Mouse (Mus musculus): ENCODE measurements around the gene Acot6. TPM values are rescaled to one million over a fixed set of nuclear protein-coding genes. Genes with fewer than 3 reads are reported as not detected.

Acot6 gene
- total and polyA plus RNA-seq, 2 experiments from 2014 or later, result 1.3 to 5.1 TPM

DNA sequence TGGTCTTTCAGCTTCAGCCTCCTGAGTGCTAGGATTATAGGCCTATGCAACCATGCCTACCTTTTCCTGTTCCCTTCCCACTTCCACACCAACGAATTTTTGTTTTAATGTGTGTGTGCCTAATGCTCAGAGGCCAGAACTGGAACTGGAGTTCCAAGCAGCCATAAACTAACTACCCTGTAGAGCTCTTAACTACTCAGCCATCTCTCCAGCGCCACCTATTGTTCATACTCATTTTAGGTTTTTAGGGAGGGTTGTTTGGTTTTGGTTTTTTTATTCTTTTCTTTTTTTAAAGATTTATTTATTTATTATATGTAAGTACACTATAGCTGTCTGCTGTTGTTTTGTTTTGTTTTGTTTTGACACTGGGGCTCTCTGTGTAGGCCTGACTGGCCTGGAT lies 39.5 kb upstream of the Acot6 start:
- H3K36me3 ChIP-seq (ENCODE audit: insufficient read depth), result no peaks in the 10 kb centered on the region
- WGBS, result 38% methylated on average over 2 of the region's 2 CpGs
- H3K4me3 ChIP-seq (ENCODE audit: low read depth, low read length), result no peak overlapping the region
- no peak overlapping the region for H3K27ac ChIP-seq (ENCODE audit: low read depth, low read length)
- H3K4me1 ChIP-seq (ENCODE audit: insufficient read depth), result no peaks in the 10 kb centered on the region
- no peak overlapping the region for H3K9ac ChIP-seq
- ATAC-seq, result no peak
- TF ChIP-seq CTCF (IDR thresholded peaks at IDR 0.05; ENCODE audit: low read depth), result peak; percentile 33; the same call in 1 of the 2 replicates
- no peak for DNase-seq
- H3K9me3 ChIP-seq (ENCODE audit: low read length), result no peaks in the 10 kb centered on the region
- no peak overlapping the region for H3K4me2 ChIP-seq (ENCODE audit: low read depth)
- H3K27me3 ChIP-seq (ENCODE audit: insufficient read depth, low read length), result no peaks in the 10 kb centered on the region

DNA sequence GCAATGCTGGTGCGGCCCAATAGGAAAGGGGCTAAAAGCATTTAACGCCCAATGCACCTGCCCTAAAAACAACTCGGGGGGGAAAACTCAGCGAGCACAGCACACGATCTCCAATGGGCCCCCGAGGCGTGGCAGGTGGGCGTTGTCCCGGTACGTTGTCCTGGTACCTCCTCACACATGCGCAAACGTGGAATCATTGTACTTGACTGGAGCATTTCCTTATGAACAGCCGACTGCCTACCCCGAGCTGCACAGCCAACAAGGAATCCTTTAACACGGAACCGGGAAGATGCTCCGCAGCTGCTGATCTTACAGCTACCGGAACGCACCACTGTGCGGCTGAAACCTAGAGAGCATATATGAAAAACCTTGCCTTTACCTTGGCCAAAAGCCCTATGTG lies 38.1 kb upstream of the Acot6 start:
- DNase-seq, result no peak

DNA sequence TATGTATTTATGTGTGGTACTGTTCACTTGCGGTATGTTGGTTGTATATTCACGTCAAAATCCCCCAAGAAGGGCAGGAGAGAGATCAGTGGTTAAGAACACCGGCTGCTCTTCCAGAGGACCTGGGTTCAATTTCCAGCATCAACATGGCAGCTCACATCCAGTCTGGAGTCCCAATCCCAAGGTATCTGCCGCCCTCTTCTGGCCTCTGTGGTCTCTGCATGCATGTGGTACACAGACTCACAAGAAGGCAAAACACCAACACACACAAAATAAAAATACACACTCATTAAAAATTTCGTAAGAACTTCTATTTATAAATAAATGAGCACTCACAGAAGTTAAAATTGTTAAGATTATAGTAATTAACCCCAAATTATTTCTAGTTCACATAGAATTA lies 37.2 kb upstream of the Acot6 start:
- Histone ChIP-seq H3K36me3 (ENCODE audit: insufficient read depth) (no peaks in the 10 kb centered on the region), H3K4me2 (ENCODE audit: low read depth) (no peak overlapping the region), H3K27ac (ENCODE audit: low read depth, low read length) (no peak overlapping the region), H3K9ac (no peak overlapping the region), H3K4me3 (ENCODE audit: low read depth, low read length) (no peak overlapping the region), H3K9me3 (ENCODE audit: low read length) (no peaks in the 10 kb centered on the region), H3K4me1 (ENCODE audit: insufficient read depth) (no peaks in the 10 kb centered on the region), H3K27me3 (ENCODE audit: insufficient read depth, low read length) (no peaks in the 10 kb centered on the region)
- peak; percentile 38 for TF ChIP-seq CTCF (IDR thresholded peaks at IDR 0.05; ENCODE audit: low read depth)
- 73% methylated on average over 5 of the region's 5 CpGs for WGBS
- ATAC-seq (no peak), DNase-seq (no peak)

More for the DNA sequence above, 38.1 kb upstream of the Acot6 start:
- Histone ChIP-seq H3K36me3 (ENCODE audit: insufficient read depth) (no peaks in the 10 kb centered on the region), H3K4me2 (ENCODE audit: low read depth) (no peak overlapping the region), H3K27ac (ENCODE audit: low read depth, low read length) (no peak overlapping the region), H3K27me3 (ENCODE audit: insufficient read depth, low read length) (no peaks in the 10 kb centered on the region), H3K9ac (no peak overlapping the region), H3K4me1 (ENCODE audit: insufficient read depth) (no peaks in the 10 kb centered on the region), H3K9me3 (ENCODE audit: low read length) (no peaks in the 10 kb centered on the region), H3K4me3 (ENCODE audit: low read depth, low read length) (no peak overlapping the region)
- no peak for ATAC-seq
- TF ChIP-seq CTCF (IDR thresholded peaks at IDR 0.05; ENCODE audit: low read depth), result no peak
- 95% methylated on average over 20 of the region's 20 CpGs for WGBS

DNA sequence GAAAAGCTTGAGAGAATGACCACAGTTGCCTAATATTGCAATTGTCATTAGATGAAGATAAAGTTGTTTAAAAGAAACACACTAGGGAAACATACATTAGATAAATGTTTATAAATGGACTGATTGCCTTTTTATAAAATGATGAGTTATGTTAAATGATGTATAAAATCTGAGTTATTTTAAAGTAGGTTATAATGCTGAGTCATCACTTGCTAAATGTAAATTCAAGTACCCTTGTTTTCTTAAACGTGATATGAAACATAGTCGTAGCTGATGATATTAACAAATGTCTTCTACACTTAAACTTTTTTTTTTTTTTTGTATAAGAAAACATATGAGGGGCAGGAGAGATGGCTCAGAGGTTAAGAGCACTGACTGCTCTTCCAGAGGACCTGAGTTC lies 36.6 kb upstream of the Acot6 start:
- Histone ChIP-seq H3K36me3 (ENCODE audit: insufficient read depth) (no peaks in the 10 kb centered on the region), H3K27me3 (ENCODE audit: insufficient read depth, low read length) (no peaks in the 10 kb centered on the region; the same call in 1 of the 2 replicates), H3K4me1 (ENCODE audit: insufficient read depth) (no peaks in the 10 kb centered on the region), H3K9ac (no peak overlapping the region), H3K27ac (ENCODE audit: low read depth, low read length) (no peak overlapping the region), H3K4me2 (ENCODE audit: low read depth) (no peak overlapping the region), H3K9me3 (ENCODE audit: low read length) (no peaks in the 10 kb centered on the region), H3K4me3 (ENCODE audit: low read depth, low read length) (no peak overlapping the region)
- no peak for TF ChIP-seq CTCF (IDR thresholded peaks at IDR 0.05; ENCODE audit: low read depth)
- WGBS, result 93% methylated on average over 2 of the region's 2 CpGs
- DNase-seq, result no peak
- ATAC-seq, result no peak

DNA sequence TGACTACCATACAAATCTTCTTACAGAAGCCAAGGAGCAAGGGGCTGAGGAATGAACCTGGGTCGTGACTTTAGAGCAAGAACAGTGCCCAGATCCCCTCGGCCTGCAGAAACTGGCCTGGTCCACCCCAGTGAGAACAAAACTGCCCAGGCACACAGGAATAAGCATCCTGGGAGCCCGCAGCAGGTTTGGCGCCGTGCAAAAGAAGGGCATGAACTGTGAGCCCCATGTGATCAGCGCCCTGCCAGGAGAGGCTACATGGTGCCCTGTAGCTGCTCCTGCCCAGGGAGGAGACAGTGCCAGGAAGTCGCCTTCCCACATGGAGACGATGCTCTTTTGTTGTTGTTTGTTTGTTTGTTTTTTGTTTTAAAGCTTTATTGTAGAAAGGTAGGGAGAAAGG lies 35.8 kb upstream of the Acot6 start:
- 73% methylated on average over 8 of the region's 8 CpGs for whole genome bisulfite sequencing
- no peak for ATAC-seq
- Histone ChIP-seq H3K27ac (ENCODE audit: low read depth, low read length) (no peak overlapping the region), H3K4me2 (ENCODE audit: low read depth) (no peak overlapping the region), H3K4me1 (ENCODE audit: insufficient read depth) (no peaks in the 10 kb centered on the region), H3K9ac (no peak overlapping the region), H3K27me3 (ENCODE audit: insufficient read depth, low read length) (no peaks in the 10 kb centered on the region; the same call in 1 of the 2 replicates), H3K9me3 (ENCODE audit: low read length) (no peaks in the 10 kb centered on the region), H3K4me3 (ENCODE audit: low read depth, low read length) (no peak overlapping the region), H3K36me3 (ENCODE audit: insufficient read depth) (no peaks in the 10 kb centered on the region)
- DNase-seq, result no peak
- TF ChIP-seq CTCF (IDR thresholded peaks at IDR 0.05; ENCODE audit: low read depth), result no peak

DNA sequence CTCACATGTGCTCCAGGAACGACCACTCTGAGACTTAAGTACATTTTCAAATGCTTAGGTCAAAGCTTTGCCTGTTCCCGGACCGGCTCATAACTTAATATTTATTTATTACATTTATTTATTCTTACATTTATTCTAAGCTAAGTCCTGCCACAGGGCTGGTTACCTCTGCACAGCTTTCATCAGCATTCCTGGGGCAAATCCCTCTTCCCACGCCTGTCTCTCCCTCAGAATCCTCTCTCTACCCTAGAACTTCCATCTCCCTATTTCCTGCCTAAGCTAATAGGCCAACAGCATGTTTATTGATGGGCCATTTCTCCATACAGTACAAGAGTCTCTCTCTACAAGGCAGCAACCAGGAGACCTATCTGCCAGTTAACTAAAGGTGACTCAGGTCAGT lies 32.7 kb upstream of the Acot6 start:
- H3K9ac ChIP-seq, result no peak overlapping the region
- H3K4me3 ChIP-seq (ENCODE audit: low read depth, low read length), result no peak overlapping the region
- no peaks in the 10 kb centered on the region for H3K9me3 ChIP-seq (ENCODE audit: low read length)
- no peak overlapping the region for H3K4me2 ChIP-seq (ENCODE audit: low read depth)
- H3K4me1 ChIP-seq (ENCODE audit: insufficient read depth), result no peaks in the 10 kb centered on the region
- TF ChIP-seq CTCF (IDR thresholded peaks at IDR 0.05; ENCODE audit: low read depth), result no peak
- H3K27ac ChIP-seq (ENCODE audit: low read depth, low read length), result no peak overlapping the region
- H3K36me3 ChIP-seq (ENCODE audit: insufficient read depth), result no peaks in the 10 kb centered on the region
- DNase-seq (no peak), ATAC-seq (no peak)
- no peaks in the 10 kb centered on the region; the same call in none of the 2 replicates for H3K27me3 ChIP-seq (ENCODE audit: insufficient read depth, low read length)
- 82% methylated on average over 4 of the region's 4 CpGs for WGBS

DNA sequence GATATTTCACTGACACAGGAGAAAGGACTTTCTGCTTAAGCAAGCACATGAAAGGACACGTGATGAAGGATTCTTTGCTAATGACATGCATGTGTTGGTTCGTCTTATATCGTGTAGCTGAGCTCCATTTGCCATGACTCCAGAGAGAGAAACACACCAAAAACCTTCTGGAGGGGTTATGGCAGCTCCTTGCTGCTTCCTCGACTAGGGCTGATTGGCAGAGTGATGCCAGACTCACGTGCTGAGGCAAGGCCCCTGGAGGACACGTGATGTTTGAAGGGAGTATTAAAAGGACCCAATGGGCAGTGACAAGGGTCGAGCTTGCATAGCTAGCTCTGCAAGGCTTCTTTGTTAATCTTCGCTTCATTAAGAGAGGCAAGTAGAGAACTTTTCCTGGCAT lies 32.2 kb upstream of the Acot6 start:
- H3K36me3 ChIP-seq (ENCODE audit: insufficient read depth), result no peaks in the 10 kb centered on the region
- ATAC-seq, result no peak

More for the DNA sequence above, 32.2 kb upstream of the Acot6 start:
- Histone ChIP-seq H3K4me2 (ENCODE audit: low read depth) (no peak overlapping the region), H3K27ac (ENCODE audit: low read depth, low read length) (no peak overlapping the region), H3K27me3 (ENCODE audit: insufficient read depth, low read length) (no peaks in the 10 kb centered on the region; the same call in none of the 2 replicates), H3K4me1 (ENCODE audit: insufficient read depth) (no peaks in the 10 kb centered on the region), H3K4me3 (ENCODE audit: low read depth, low read length) (no peak overlapping the region), H3K9me3 (ENCODE audit: low read length) (no peaks in the 10 kb centered on the region), H3K9ac (no peak overlapping the region)
- 53% methylated on average over 8 of the region's 8 CpGs for WGBS
- TF ChIP-seq CTCF (IDR thresholded peaks at IDR 0.05; ENCODE audit: low read depth), result no peak
- DNase-seq, result no peak
